Mouse (Mus musculus): ENCODE measurements around the gene Tll2. TPM values are rescaled to one million over a fixed set of nuclear protein-coding genes. Genes with fewer than 3 reads are reported as not detected.

Tll2 gene
- polyA plus RNA-seq, 1 experiment from 2014 or later, result 0.71 TPM

- Histone ChIP-seq H3K4me3 (ENCODE audit: low read depth, low read length) (peak overlapping the region; percentile 41), H3K4me1 (ENCODE audit: control insufficient read depth, insufficient read depth, low read length) (peaks cover 12% of the 10 kb centered on the region), H3K9ac (ENCODE audit: low read length) (peak overlapping the region; percentile 46), H3K36me3 (ENCODE audit: control insufficient read depth, insufficient read depth, low read length) (no peaks in the 10 kb centered on the region), H3K9me3 (ENCODE audit: control insufficient read depth, low read length) (no peaks in the 10 kb centered on the region), H3K27me3 (ENCODE audit: control insufficient read depth, insufficient read depth, low read length) (peaks cover 45% of the 10 kb centered on the region), H3K4me2 (peak overlapping the region; percentile 97), H3K27ac (ENCODE audit: low read depth, low read length) (no peak overlapping the region)
- ATAC-seq (ENCODE audit: low FRiP score) (peak; percentile 57), DNase-seq (ENCODE audit: low spot score, missing footprints) (peak; percentile 96)
- under 1% methylated on average over 46 of the region's 46 CpGs for WGBS
These were observed 409 bp downstream of the Tll2 start for GRCm38 (mm10) chr19:41206041-41206810.

GRCm38 (mm10) chr19:41204159-41205081 is 2.2 kb downstream of the Tll2 start:
- H3K9ac ChIP-seq (ENCODE audit: low read length), result no peak overlapping the region
- no peaks in the 10 kb centered on the region for H3K9me3 ChIP-seq (ENCODE audit: control insufficient read depth, low read length)
- peaks cover 48% of the 10 kb centered on the region for H3K27me3 ChIP-seq (ENCODE audit: control insufficient read depth, insufficient read depth, low read length)
- 67% methylated on average over 11 of the region's 11 CpGs for WGBS
- H3K27ac ChIP-seq (ENCODE audit: low read depth, low read length), result no peak overlapping the region
- H3K4me3 ChIP-seq (ENCODE audit: low read depth, low read length), result no peak overlapping the region
- H3K36me3 ChIP-seq (ENCODE audit: control insufficient read depth, insufficient read depth, low read length), result no peaks in the 10 kb centered on the region
- DNase-seq (ENCODE audit: low spot score, missing footprints), result peak; percentile 47
- ATAC-seq (ENCODE audit: low FRiP score), result no peak
- no peak overlapping the region for H3K4me2 ChIP-seq
- H3K4me1 ChIP-seq (ENCODE audit: control insufficient read depth, insufficient read depth, low read length), result peaks cover 12% of the 10 kb centered on the region

DNA sequence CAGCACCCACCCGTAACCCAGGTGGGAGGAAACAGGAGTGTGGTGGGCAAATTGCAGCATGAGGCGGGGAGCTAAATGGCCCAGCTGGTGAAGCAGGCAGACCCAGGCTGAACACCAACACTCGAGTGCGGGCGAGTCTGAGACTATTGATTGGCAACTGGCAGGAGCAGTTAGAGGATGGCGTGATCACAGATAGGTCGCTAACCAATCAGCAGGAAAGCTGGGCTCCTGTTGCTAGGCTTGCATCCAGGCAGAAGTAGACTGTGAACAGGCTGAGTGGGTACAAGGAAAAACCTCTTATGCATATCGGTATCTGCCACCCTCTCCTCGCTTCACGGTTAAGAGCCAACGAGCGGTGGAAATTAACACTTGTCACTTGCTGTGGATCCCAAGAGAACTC is 9.0 kb downstream of the Tll2 start:
- ATAC-seq (ENCODE audit: low FRiP score) (no peak), DNase-seq (ENCODE audit: low spot score, missing footprints) (peak; percentile 39)
- Histone ChIP-seq H3K9me3 (ENCODE audit: control insufficient read depth, low read length) (no peaks in the 10 kb centered on the region), H3K9ac (ENCODE audit: low read length) (no peak overlapping the region), H3K27me3 (ENCODE audit: control insufficient read depth, insufficient read depth, low read length) (peaks cover 37% of the 10 kb centered on the region), H3K4me2 (no peak overlapping the region), H3K27ac (ENCODE audit: low read depth, low read length) (no peak overlapping the region), H3K4me1 (ENCODE audit: control insufficient read depth, insufficient read depth, low read length) (no peaks in the 10 kb centered on the region), H3K36me3 (ENCODE audit: control insufficient read depth, insufficient read depth, low read length) (no peaks in the 10 kb centered on the region), H3K4me3 (ENCODE audit: low read depth, low read length) (no peak overlapping the region)
- WGBS, result 90% methylated on average over 12 of the region's 12 CpGs

- DNase-seq (ENCODE audit: low spot score, missing footprints) (peak; percentile 66), ATAC-seq (ENCODE audit: low FRiP score) (no peak)
- Histone ChIP-seq H3K27me3 (ENCODE audit: control insufficient read depth, insufficient read depth, low read length) (peaks cover 63% of the 10 kb centered on the region), H3K9me3 (ENCODE audit: control insufficient read depth, low read length) (no peaks in the 10 kb centered on the region), H3K27ac (ENCODE audit: low read depth, low read length) (no peak overlapping the region), H3K9ac (ENCODE audit: low read length) (no peak overlapping the region), H3K36me3 (ENCODE audit: control insufficient read depth, insufficient read depth, low read length) (no peaks in the 10 kb centered on the region), H3K4me2 (no peak overlapping the region), H3K4me1 (ENCODE audit: control insufficient read depth, insufficient read depth, low read length) (peaks cover 18% of the 10 kb centered on the region), H3K4me3 (ENCODE audit: low read depth, low read length) (no peak overlapping the region)
- WGBS, result 63% methylated on average over 1 of the region's 1 CpGs
These were observed 13.3 kb downstream of the Tll2 start for GRCm38 (mm10) chr19:41193379-41193778.

- DNase-seq (ENCODE audit: low spot score, missing footprints) (peak; percentile 75), ATAC-seq (ENCODE audit: low FRiP score) (no peak)
- no peak overlapping the region for H3K4me3 ChIP-seq (ENCODE audit: low read depth, low read length)
- no peak overlapping the region for H3K4me2 ChIP-seq
- H3K27me3 ChIP-seq (ENCODE audit: control insufficient read depth, insufficient read depth, low read length), result peaks cover 64% of the 10 kb centered on the region
- no peak overlapping the region for H3K27ac ChIP-seq (ENCODE audit: low read depth, low read length)
- H3K4me1 ChIP-seq (ENCODE audit: control insufficient read depth, insufficient read depth, low read length), result peaks cover 18% of the 10 kb centered on the region
- no peak overlapping the region for H3K9ac ChIP-seq (ENCODE audit: low read length)
- H3K36me3 ChIP-seq (ENCODE audit: control insufficient read depth, insufficient read depth, low read length), result no peaks in the 10 kb centered on the region
- H3K9me3 ChIP-seq (ENCODE audit: control insufficient read depth, low read length), result no peaks in the 10 kb centered on the region
- 87% methylated on average over 4 of the region's 4 CpGs for WGBS
These were observed 13.7 kb downstream of the Tll2 start for GRCm38 (mm10) chr19:41192953-41193352.

- 79% methylated on average over 9 of the region's 9 CpGs for WGBS
- Histone ChIP-seq H3K4me2 (no peak overlapping the region), H3K27me3 (ENCODE audit: control insufficient read depth, insufficient read depth, low read length) (peaks cover 66% of the 10 kb centered on the region), H3K36me3 (ENCODE audit: control insufficient read depth, insufficient read depth, low read length) (no peaks in the 10 kb centered on the region), H3K27ac (ENCODE audit: low read depth, low read length) (no peak overlapping the region), H3K4me1 (ENCODE audit: control insufficient read depth, insufficient read depth, low read length) (peaks cover 18% of the 10 kb centered on the region), H3K4me3 (ENCODE audit: low read depth, low read length) (no peak overlapping the region), H3K9me3 (ENCODE audit: control insufficient read depth, low read length) (no peaks in the 10 kb centered on the region; the same call in 1 of the 2 replicates), H3K9ac (ENCODE audit: low read length) (no peak overlapping the region)
- ATAC-seq (ENCODE audit: low FRiP score) (no peak), DNase-seq (ENCODE audit: low spot score, missing footprints) (peak; percentile 85)
These were observed 14.9 kb downstream of the Tll2 start for GRCm38 (mm10) chr19:41191724-41192123.

- 33% methylated on average over 6 of the region's 6 CpGs for WGBS
- H3K9ac ChIP-seq (ENCODE audit: low read length), result no peak overlapping the region
- ATAC-seq (ENCODE audit: low FRiP score) (peak; percentile 86), DNase-seq (ENCODE audit: low spot score, missing footprints) (peak; percentile 88)
- H3K4me1 ChIP-seq (ENCODE audit: control insufficient read depth, insufficient read depth, low read length), result peaks cover 18% of the 10 kb centered on the region
- no peak overlapping the region for H3K4me2 ChIP-seq
- H3K27me3 ChIP-seq (ENCODE audit: control insufficient read depth, insufficient read depth, low read length), result peaks cover 64% of the 10 kb centered on the region
- H3K36me3 ChIP-seq (ENCODE audit: control insufficient read depth, insufficient read depth, low read length), result no peaks in the 10 kb centered on the region
- no peaks in the 10 kb centered on the region; the same call in 1 of the 2 replicates for H3K9me3 ChIP-seq (ENCODE audit: control insufficient read depth, low read length)
- no peak overlapping the region for H3K27ac ChIP-seq (ENCODE audit: low read depth, low read length)
- H3K4me3 ChIP-seq (ENCODE audit: low read depth, low read length), result no peak overlapping the region
These were observed 15.7 kb downstream of the Tll2 start for GRCm38 (mm10) chr19:41190876-41191434.

GRCm38 (mm10) chr19:41177331-41177730 is 29.3 kb downstream of the Tll2 start:
- WGBS, result 1% methylated on average over 6 of the region's 6 CpGs
- H3K9me3 ChIP-seq (ENCODE audit: control insufficient read depth, low read length), result no peaks in the 10 kb centered on the region
- no peaks in the 10 kb centered on the region for H3K36me3 ChIP-seq (ENCODE audit: control insufficient read depth, insufficient read depth, low read length)
- no peak overlapping the region for H3K4me3 ChIP-seq (ENCODE audit: low read depth, low read length)
- H3K4me2 ChIP-seq, result 0 out of 2 replicates have a peak overlapping the region, but pooled peaks have one; percentile 20
- H3K4me1 ChIP-seq (ENCODE audit: control insufficient read depth, insufficient read depth, low read length), result peaks cover 23% of the 10 kb centered on the region
- no peak overlapping the region for H3K27ac ChIP-seq (ENCODE audit: low read depth, low read length)
- DNase-seq (ENCODE audit: low spot score, missing footprints) (peak; percentile 91), ATAC-seq (ENCODE audit: low FRiP score) (peak; percentile 90)
- H3K27me3 ChIP-seq (ENCODE audit: control insufficient read depth, insufficient read depth, low read length), result peaks cover 95% of the 10 kb centered on the region
- no peak overlapping the region for H3K9ac ChIP-seq (ENCODE audit: low read length)
